Mouse (Mus musculus) limb, embryonic 10.5 days (tissue): ENCODE measurements around the gene Nbl1. TPM values are rescaled to one million over a fixed set of nuclear protein-coding genes. Genes with fewer than 3 reads are reported as not detected.
A peak's percentile ranks its signal among the peaks of the same experiment; 100 is the strongest.

Experiments
- DNase-seq: peaks from one replicate; pipeline ENCODE4 v3.0.0-alpha.2; 2017; ENCODE audit warnings: low spot score
- H3K27ac ChIP-seq: fragments of 300-500 bp; sonication (generic); 2 replicates; pipeline ENCODE4 v1.5.1; 2016; ENCODE audit warnings: mild to moderate bottlenecking
- H3K27me3 ChIP-seq: fragments of 300-500 bp; sonication (generic); 2 replicates; pipeline ENCODE4 v1.6.1; 2016; ENCODE audit warnings: low read depth, mild to moderate bottlenecking; ENCODE audit not compliant: poor library complexity, severe bottlenecking
- H3K36me3 ChIP-seq: fragments of 300-500 bp; sonication (generic); 2 replicates; pipeline ENCODE4 v1.6.1; 2016; ENCODE audit warnings: mild to moderate bottlenecking, moderate library complexity
- H3K4me1 ChIP-seq: fragments of 300-500 bp; sonication (generic); 2 replicates; pipeline ENCODE4 v1.6.1; 2016
- H3K4me3 ChIP-seq: fragments of 300-500 bp; sonication (generic); 2 replicates; pipeline ENCODE4 v1.5.1; 2016; ENCODE audit warnings: mild to moderate bottlenecking, moderate library complexity
- H3K9me3 ChIP-seq: fragments of 300-500 bp; sonication (generic); replicated peaks from 2 replicates; pipeline ENCODE4 v1.6.1; 2016; ENCODE audit warnings: mild to moderate bottlenecking
- WGBS: fragments of 180-500 bp; shearing (Covaris S2); methylation state at CpG from one replicate; pipeline ENCODE4 v1.1.7; 2016; 5-methylcytosine and 5-hydroxymethylcytosine counted together
- polyA plus RNA-seq: library from polyadenylated mRNA; unstranded; fragments of >200 nt; fragmentation: Nextera tagmentation; extraction: Ambion mirVana; gene quantifications from 2 replicates; pipeline ENCODE4 v1.2.1, GENCODE M21; 2016

Nbl1 gene
- polyA plus RNA-seq, 1 experiment from 2014 or later: 28.7 TPM

DNA sequence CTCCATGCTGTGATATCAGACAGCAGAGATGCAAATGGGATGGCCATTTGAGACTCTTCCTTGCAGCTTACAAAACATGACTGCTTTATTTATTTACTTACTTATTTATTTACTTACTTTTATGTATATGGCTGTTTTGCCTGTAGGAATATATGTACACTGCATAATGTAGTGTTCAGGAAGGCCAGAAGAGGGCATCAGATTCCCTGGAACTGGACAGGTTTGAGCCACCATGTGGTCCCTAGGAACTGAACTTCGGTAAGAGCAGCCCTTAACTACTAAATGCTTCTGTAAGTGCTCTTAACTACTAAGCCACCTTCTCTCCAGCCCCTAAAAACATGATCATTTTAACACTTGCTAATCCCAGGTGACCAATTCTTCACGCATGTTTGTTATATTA, 14.5 kb downstream of the Nbl1 start:
- no peak for DNase-seq
- no peak overlapping the region for H3K4me3 ChIP-seq

DNA sequence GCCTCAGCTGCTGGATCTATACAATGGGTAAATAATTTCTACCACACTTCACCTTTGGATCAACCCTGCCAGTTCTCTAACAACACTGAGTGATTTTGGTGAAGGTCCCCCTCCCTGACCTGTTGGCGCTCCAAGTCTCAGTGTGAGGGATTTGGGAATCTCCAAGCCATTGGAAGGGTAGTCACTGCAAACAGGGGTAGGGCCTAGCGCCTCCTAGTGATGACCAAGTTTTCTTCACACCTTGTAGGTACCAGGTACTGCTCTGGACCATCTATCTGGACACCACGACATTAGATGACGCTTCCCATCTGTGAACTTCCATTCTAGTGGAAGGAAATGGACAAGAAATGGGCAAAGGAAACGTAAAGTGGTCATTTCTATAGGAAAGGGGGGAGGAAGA, 16.9 kb downstream of the Nbl1 start:
- no peaks in the 10 kb centered on the region for H3K9me3 ChIP-seq
- peaks cover 19% of the 10 kb centered on the region for H3K4me1 ChIP-seq
- no peak overlapping the region for H3K27ac ChIP-seq
- peaks cover 74% of the 10 kb centered on the region for H3K27me3 ChIP-seq
- no peak for DNase-seq
- 16% methylated on average over 5 of the region's 5 CpGs for WGBS
- peak overlapping the region; percentile 67 for H3K4me3 ChIP-seq
- no peaks in the 10 kb centered on the region for H3K36me3 ChIP-seq

More for the DNA sequence above, 14.5 kb downstream of the Nbl1 start:
- Histone ChIP-seq H3K36me3 (no peaks in the 10 kb centered on the region), H3K9me3 (no peaks in the 10 kb centered on the region), H3K4me1 (peaks cover 32% of the 10 kb centered on the region), H3K27ac (no peak overlapping the region), H3K27me3 (peaks cover 57% of the 10 kb centered on the region)
- 45% methylated on average over 2 of the region's 2 CpGs for WGBS

DNA sequence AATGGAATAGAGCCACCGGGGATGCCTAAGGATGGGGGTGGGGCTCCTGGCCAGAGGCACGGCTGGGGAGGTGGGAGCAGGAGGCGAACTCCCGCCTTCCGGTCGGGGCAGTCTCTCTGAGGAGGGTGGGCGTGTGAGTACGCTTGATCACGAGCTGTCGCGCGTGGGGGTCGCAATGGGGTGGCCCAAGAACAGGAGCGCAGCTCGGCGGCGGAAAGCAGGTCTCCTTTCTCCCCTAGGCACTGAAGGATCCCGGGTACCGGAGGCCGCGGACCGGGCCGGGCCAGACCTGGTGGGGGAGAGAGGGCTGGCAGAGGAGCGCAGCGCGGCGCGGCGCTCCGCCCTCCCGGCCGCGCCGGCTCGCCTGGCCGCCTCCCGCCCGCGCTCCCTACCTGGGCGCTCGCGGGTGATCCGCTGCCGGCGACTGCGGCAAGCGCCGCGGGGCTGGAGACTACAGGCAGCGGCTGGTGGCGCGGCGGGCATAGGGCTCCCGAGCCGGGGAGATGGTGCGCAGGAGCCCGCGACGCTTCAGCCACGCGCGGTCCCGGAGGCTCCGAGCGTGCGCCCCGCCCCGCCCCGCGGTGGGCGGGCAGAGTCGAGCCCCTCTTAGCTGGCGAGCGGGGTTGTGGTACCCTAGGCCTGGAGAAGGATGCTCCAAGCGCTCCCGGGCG, 17.6 kb downstream of the Nbl1 start, which contains the start of gene Htr6:
TSS of gene Htr6 (minus strand) at position 530 of the 671 bp plus-strand sequence.
- WGBS: under 1% methylated on average over 69 of the region's 77 CpGs
- Histone ChIP-seq H3K4me1 (peaks cover 19% of the 10 kb centered on the region), H3K9me3 (no peaks in the 10 kb centered on the region), H3K4me3 (peak within 1 kb of the TSS; percentile 67), H3K27ac (peak within 1 kb of the TSS; percentile 51), H3K27me3 (peaks cover 81% of the 10 kb centered on the region), H3K36me3 (no peaks in the 10 kb centered on the region)
- peak; percentile 53 for DNase-seq

DNA sequence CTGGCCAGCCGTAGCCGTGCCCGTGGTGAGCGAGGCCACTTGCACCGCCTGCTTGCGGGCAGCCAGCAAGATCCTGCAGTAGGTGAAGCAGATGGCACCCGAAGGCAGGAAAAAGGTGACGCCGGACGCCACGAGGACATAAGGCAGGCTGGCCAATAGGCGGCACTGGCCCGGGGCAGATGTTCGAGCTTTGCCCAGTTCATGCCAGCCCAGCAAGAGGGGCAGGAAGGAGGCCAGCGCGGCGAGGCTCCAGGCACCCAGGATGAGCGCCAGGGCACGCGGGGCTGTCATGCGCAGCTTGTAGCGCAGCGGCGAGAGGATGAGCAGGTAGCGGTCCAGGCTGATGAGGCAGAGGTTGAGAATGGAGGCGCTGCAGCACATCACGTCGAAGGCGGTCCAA, 18.7 kb downstream of the Nbl1 start:
- Histone ChIP-seq H3K9me3 (no peaks in the 10 kb centered on the region), H3K27ac (no peak overlapping the region), H3K4me3 (peak overlapping the region; percentile 67; the same call in 1 of the 2 replicates), H3K36me3 (no peaks in the 10 kb centered on the region), H3K27me3 (peaks cover 92% of the 10 kb centered on the region), H3K4me1 (peaks cover 19% of the 10 kb centered on the region)
- WGBS: 20% methylated on average over 29 of the region's 29 CpGs
- no peak for DNase-seq

DNA sequence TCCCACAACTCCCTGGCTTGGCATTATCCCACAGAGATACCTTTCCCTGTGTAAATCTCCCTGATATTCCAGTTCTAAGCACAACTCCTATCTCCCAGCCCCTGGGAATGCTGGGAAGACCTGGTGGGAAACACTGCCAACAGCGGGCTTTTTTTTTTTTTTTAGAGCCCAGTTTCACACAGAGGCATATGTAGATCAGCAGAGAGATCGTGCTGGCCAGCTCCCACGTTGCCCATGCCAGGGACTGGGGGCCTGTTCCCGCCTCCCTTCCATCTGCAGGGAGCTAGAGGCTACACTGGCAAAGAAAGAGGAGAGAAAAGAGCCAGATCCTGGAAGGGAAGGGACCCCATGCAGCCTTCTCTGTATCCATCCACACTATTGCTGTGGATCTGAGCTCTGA, 24.5 kb downstream of the Nbl1 start:
- 38% methylated on average over 4 of the region's 4 CpGs for WGBS

DNA sequence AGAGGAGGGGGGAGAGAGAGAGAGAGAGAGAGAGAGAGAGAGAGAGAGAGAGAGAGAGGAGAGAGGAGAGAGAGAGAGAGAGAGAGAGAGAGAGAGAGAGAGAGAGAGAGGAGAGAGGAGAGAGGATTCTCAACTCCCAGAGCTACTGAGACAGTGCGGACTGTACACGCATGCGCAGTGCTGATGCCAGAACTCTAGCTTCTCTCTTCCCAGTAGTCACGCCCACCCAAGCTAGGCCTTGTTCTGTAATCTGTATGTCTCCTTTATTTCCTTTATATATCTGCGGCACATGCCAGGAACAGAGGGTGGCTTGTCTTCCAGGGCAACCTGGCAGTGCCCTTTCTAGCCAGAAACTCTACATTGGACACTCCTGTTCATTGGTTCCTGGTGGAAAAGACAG, 28.0 kb downstream of the Nbl1 start:
- whole genome bisulfite sequencing: 87% methylated on average over 5 of the region's 5 CpGs
- Histone ChIP-seq H3K27me3 (peaks cover 20% of the 10 kb centered on the region), H3K36me3 (no peaks in the 10 kb centered on the region), H3K4me1 (0 out of 2 replicates have a peak, but pooled peaks cover 4% of the 10 kb centered on the region), H3K4me3 (no peak overlapping the region), H3K27ac (no peak overlapping the region), H3K9me3 (no peaks in the 10 kb centered on the region)
- no peak for DNase-seq

More for the DNA sequence above, 24.5 kb downstream of the Nbl1 start:
- H3K36me3 ChIP-seq: no peaks in the 10 kb centered on the region
- no peak for DNase-seq
- peaks cover 54% of the 10 kb centered on the region for H3K27me3 ChIP-seq
- H3K4me1 ChIP-seq: 0 out of 2 replicates have a peak, but pooled peaks cover 4% of the 10 kb centered on the region
- no peak overlapping the region for H3K4me3 ChIP-seq
- no peak overlapping the region for H3K27ac ChIP-seq
- no peaks in the 10 kb centered on the region for H3K9me3 ChIP-seq

DNA sequence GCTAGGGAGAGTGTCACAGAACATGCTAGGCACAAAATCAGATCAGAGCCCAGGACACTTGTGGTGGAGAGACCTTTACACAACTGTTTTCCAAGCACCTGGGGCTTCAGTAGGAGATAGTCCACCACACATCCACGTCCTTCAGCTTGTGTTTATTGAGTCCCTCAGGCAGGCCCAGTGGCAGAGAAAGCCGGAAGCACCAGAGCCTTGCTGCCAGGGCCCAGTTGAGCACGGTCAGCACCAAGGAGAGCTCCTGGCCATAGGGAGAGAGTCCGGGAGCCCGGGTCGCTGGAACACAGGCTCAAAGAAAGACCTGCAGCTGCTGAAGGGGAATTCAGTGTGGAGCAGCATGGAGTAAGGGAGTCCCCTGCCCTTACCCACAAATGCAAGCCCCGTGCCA, 33.2 kb downstream of the Nbl1 start:
- Histone ChIP-seq H3K9me3 (no peaks in the 10 kb centered on the region), H3K4me3 (no peak overlapping the region), H3K4me1 (0 out of 2 replicates have a peak, but pooled peaks cover 3% of the 10 kb centered on the region), H3K27ac (no peak overlapping the region), H3K36me3 (no peaks in the 10 kb centered on the region), H3K27me3 (no peaks in the 10 kb centered on the region)
- peak; percentile 87 for DNase-seq
- 5% methylated on average over 7 of the region's 7 CpGs for WGBS

DNA sequence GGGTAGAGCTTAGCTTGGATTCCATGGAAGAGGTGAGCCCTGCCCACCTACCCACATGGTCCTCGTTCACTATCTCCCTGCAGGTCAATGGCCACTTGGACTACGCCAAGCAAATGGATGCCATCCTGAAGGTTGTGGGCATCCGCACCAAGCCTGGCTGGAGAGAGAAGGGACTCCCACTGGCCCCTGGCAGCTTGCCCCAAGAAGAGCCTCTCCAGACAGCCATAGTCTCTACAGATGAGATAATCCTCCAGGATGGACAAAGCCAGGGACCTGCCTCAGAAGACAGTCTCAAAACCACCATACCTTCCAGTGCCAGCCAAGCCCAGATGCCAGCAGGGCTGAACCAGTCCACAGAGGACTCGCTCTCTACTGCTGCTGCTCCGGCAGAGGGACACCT, 34.8 kb downstream of the Nbl1 start:
- Histone ChIP-seq H3K4me1 (no peaks in the 10 kb centered on the region; the same call in 1 of the 2 replicates), H3K36me3 (no peaks in the 10 kb centered on the region), H3K4me3 (no peak overlapping the region), H3K27me3 (no peaks in the 10 kb centered on the region), H3K9me3 (no peaks in the 10 kb centered on the region), H3K27ac (no peak overlapping the region)
- no peak for DNase-seq
- 89% methylated on average over 5 of the region's 5 CpGs for WGBS

DNA sequence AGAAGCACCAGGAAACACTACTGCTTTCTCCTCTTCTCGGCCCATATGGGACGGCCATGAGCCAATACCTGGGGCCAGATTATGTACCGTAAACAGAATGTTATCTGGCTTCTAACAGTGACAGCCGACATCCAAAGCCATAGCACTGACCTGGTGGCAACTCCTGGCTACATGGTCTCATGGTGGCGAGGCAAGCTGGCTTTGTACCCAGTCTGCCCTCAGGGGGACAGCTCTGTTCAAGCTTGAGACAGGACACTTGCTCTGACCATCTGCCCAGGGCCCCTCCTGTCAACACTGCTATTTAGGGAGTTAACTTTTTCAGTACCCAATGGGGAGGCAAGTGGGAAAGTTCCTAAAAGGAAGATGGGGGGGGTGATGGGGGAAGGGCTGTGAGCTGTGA, 35.5 kb downstream of the Nbl1 start:
- Histone ChIP-seq H3K4me1 (no peaks in the 10 kb centered on the region; the same call in 1 of the 2 replicates), H3K27me3 (no peaks in the 10 kb centered on the region), H3K9me3 (no peaks in the 10 kb centered on the region), H3K4me3 (no peak overlapping the region), H3K36me3 (no peaks in the 10 kb centered on the region), H3K27ac (no peak overlapping the region)
- 78% methylated on average over 5 of the region's 5 CpGs for WGBS
- DNase-seq: no peak

DNA sequence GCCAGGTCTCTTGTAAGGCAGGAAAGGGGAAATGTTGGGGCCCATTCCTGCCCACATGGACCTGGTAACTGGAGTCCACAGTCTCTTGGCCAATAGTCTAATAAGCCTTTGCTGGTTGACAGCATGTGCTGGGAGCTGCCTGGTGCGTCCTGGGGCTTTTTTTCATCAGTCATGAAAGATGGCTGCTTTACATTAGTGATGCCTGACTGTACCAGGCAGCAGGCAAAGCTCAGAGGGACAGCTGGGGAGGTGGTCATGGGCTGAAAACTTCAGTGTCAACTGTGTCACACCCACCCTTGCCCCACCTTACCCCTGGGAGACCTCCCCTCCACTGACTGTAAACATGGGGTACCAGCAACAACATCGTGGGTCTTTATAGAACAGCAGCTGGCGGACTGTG, 37.0 kb downstream of the Nbl1 start:
- H3K36me3 ChIP-seq: no peaks in the 10 kb centered on the region
- WGBS: 85% methylated on average over 3 of the region's 3 CpGs

DNA sequence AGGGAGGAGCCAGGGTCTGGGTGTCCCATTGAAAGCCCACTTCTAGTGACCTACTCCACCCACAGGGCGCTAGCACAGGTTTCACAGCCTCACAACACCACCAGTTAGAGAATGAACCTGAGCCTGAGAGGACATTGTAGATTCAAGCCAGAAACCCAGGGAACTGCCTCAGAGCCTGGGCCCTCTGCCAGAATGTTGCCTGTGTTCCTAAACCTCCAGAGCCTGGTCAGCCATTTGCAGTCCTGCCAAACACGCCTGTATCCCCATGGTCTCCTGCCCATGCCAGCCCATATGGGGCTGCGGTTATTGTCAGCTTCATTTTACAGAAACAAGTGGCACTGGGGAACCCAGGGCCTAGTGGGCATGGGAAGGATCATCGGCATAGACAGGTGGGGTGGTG, 37.5 kb downstream of the Nbl1 start:
- Histone ChIP-seq H3K36me3 (no peaks in the 10 kb centered on the region), H3K4me1 (no peaks in the 10 kb centered on the region; the same call in 1 of the 2 replicates), H3K4me3 (no peak overlapping the region), H3K27me3 (no peaks in the 10 kb centered on the region), H3K27ac (no peak overlapping the region), H3K9me3 (no peaks in the 10 kb centered on the region)
- no peak for DNase-seq
- WGBS: 87% methylated on average over 4 of the region's 4 CpGs

More for the DNA sequence above, 37.0 kb downstream of the Nbl1 start:
- no peak for DNase-seq
- Histone ChIP-seq H3K9me3 (no peaks in the 10 kb centered on the region), H3K27ac (no peak overlapping the region), H3K4me3 (no peak overlapping the region), H3K27me3 (no peaks in the 10 kb centered on the region), H3K4me1 (no peaks in the 10 kb centered on the region; the same call in 1 of the 2 replicates)

DNA sequence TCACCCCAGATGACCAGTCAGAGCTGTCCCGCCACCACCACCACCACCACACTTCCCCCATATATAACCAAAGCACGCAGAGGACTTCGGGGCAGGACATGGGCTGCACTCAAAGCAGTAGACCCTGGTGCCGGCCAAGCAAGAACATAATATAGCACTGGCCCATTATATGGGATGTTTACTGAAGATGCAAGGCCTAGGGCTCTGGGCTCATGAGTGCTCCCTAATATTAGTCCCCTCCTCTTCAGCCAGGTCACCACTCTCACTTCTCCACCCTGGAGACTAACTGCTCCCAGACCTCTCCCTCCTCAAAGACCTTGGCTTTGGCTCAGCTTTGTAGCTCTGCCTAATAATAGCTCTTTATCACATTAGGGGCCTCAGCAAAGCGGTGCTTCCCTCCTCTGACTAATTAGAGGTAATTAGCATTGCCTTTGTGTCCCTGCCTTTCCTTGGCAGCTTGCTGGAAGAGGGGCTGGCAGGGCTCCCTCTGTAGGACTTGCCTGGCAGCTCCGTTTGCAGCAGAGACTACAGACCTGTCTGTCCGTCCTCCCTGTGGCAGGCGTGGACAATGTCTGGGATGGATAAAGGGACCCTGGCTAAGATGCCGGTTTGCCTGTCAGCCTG, 38.4 kb downstream of the Nbl1 start:
- Histone ChIP-seq H3K4me1 (no peaks in the 10 kb centered on the region; the same call in 1 of the 2 replicates), H3K9me3 (no peaks in the 10 kb centered on the region), H3K27ac (no peak overlapping the region), H3K4me3 (no peak overlapping the region), H3K27me3 (no peaks in the 10 kb centered on the region), H3K36me3 (no peaks in the 10 kb centered on the region)
- no peak for DNase-seq
- WGBS: 50% methylated on average over 9 of the region's 9 CpGs

DNA sequence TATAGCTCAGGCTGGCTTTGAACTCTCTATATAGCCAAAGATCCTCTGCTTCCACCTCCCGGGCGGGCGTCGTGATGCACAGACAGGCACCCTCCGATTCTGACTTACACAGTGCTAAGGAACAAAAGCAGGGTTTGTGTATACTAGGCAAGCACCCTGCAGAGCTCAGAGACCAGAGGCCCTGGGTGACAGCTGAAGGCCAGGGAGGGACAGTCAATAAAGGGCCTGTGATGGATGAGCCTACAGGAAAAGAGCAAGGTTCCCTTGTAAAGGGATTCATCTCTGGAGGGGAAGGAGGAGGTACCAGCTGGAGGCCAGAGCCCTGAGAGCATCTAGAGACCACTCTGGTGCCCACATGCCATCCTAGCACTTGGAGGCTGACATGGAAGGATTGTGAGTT, 39.4 kb downstream of the Nbl1 start:
- Histone ChIP-seq H3K4me1 (no peaks in the 10 kb centered on the region; the same call in 1 of the 2 replicates), H3K4me3 (no peak overlapping the region), H3K9me3 (no peaks in the 10 kb centered on the region), H3K27ac (no peak overlapping the region), H3K36me3 (no peaks in the 10 kb centered on the region), H3K27me3 (no peaks in the 10 kb centered on the region)
- WGBS: 43% methylated on average over 5 of the region's 5 CpGs
- no peak for DNase-seq
